Mouse (Mus musculus) heart, adult 2 months (tissue): ENCODE data around the gene Usp42. TPM values are rescaled to one million over a fixed set of nuclear protein-coding genes. Genes with fewer than 3 reads are reported as not detected.
A peak's percentile ranks its signal among the peaks of the same experiment; 100 is the strongest.

Experiments
- DNase-seq, 2 experiments: peaks; one replicate each; pipeline ENCODE4 v3.0.0; 2021
- H3K27ac ChIP-seq: fragments of 200-600 bp; 2 replicates; pipeline ENCODE4 v1.8.1; 2022
- H3K27me3 ChIP-seq: fragments of 200-500 bp; 2 replicates; pipeline ENCODE4 v1.6.1; 2012; ENCODE audit warnings: mild to moderate bottlenecking, low read length, inconsistent platforms, mixed read lengths; ENCODE audit not compliant: control insufficient read depth, insufficient read depth
- H3K36me3 ChIP-seq: fragments of 200-500 bp; 2 replicates; pipeline ENCODE4 v1.6.1; 2012; ENCODE audit warnings: low read length, inconsistent platforms; ENCODE audit not compliant: control insufficient read depth, insufficient read depth
- H3K4me1 ChIP-seq: fragments of 200-500 bp; 2 replicates; pipeline ENCODE4 v1.6.1; 2011; ENCODE audit warnings: low read length; ENCODE audit not compliant: control insufficient read depth, insufficient read depth
- H3K4me3 ChIP-seq: fragments of 200-600 bp; 2 replicates; pipeline ENCODE4 v1.8.1; 2022
- H3K79me2 ChIP-seq: fragments of 200-500 bp; replicated peaks from 2 replicates; pipeline ENCODE4 v1.6.1; 2012; ENCODE audit warnings: mild to moderate bottlenecking, inconsistent platforms, low read length, moderate library complexity, mixed read lengths; ENCODE audit not compliant: control insufficient read depth, insufficient read depth
- H3K9ac ChIP-seq: fragments of 200-500 bp; 2 replicates; pipeline ENCODE4 v1.6.1; 2012; ENCODE audit warnings: low read depth, mild to moderate bottlenecking, control low read depth, inconsistent platforms, low read length, mixed read lengths
- CTCF ChIP-seq: fragments of 200-600 bp; IDR thresholded peaks from 2 replicates; pipeline ENCODE4 v1.8.1; 2022; ENCODE audit warnings: antibody characterized with exemption, mild to moderate bottlenecking, moderate library complexity
- EP300 ChIP-seq: fragments of 200-500 bp; IDR thresholded peaks from 2 replicates; pipeline ENCODE4 v1.6.1; 2011; ENCODE audit warnings: low read depth, low read length, control low read depth; ENCODE audit not compliant: insufficient read depth
- POLR2A ChIP-seq: fragments of 200-500 bp; IDR thresholded peaks from 2 replicates; pipeline ENCODE4 v1.6.1; 2011; ENCODE audit warnings: mild to moderate bottlenecking, low read depth, low read length, control low read depth; ENCODE audit not compliant: insufficient read depth
- WGBS: fragments of 180-500 bp; shearing (Covaris S2); methylation state at CpG from one replicate; pipeline ENCODE4 v1.1.7; 2018; 5-methylcytosine and 5-hydroxymethylcytosine counted together
- intact Hi-C: fragments of 180-260 bp; cut with DNase I; formaldehyde crosslinking; loops from one replicate; pipeline ENCODE4 v1.15.1; 2025
- polyA plus RNA-seq: library from polyadenylated mRNA; depleted of rRNA; stranded (reverse); fragments of >200 nt; gene quantifications from 2 replicates; pipeline ENCODE4 v1.2.3, GENCODE M21; 2012
- total RNA-seq, 2 experiments: library from RNA; stranded (reverse); gene quantifications; 2 replicates each; pipeline ENCODE4 v1.2.3; 2021

Gene Usp42
- total and polyA plus RNA-seq, 3 experiments = 2.5 to 6.2 (median 5.3) TPM

DNA sequence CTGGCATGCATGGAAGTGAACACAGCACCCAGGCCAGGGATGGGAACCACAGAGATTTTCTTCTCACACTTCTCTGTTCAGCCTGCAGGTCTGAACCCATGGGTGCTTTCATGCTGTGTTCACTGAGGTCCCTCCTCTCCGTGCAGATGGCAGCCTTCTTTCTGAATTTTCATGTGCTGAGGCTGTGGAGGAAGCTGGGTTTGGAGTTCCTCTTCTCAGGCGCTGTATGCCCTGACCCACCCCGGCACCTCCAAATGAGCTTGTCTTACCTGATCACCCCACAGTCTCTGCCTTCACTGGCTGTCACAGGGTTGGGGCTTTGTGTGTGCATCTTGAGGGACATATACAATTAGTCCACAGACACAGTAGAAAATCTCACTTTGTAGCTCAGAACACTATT, 44.5 kb downstream of the Usp42 start:
- Histone ChIP-seq H3K27ac (no peak overlapping the region), H3K27me3 (no peaks in the 10 kb centered on the region), H3K4me1 (peaks cover 8% of the 10 kb centered on the region), H3K4me3 (no peak overlapping the region), H3K9ac (no peak overlapping the region), H3K36me3 (no peaks in the 10 kb centered on the region), H3K79me2 (peaks cover 6% of the 10 kb centered on the region)
- intact Hi-C loops = no loop called here
- no peak for DNase-seq
- TF ChIP-seq POLR2A (no peak), EP300 (no peak), CTCF (no peak)
- 92% methylated on average over 3 of the region's 3 CpGs for WGBS

DNA sequence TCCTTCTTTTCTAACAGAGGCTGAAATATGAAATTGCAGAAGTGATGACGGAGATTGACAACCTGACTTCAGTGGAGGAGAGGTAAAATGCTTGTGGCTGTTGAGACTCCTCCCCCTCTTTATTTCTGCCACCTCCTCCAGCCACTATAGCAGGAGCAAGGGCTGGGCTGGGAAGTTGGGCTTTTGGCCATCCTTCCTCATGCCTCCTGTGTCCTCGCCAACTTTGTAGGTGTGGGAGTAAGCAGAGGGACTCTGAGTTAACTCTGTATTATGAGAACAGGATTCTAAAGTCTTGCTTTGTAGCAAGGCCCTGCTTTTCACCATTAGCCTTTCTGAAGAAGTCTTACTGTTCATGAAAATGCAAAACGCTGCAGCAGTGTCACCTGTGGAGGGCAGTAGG, 45.6 kb downstream of the Usp42 start:
- Histone ChIP-seq H3K4me3 (no peak overlapping the region), H3K79me2 (peaks cover 8% of the 10 kb centered on the region), H3K4me1 (peaks cover 10% of the 10 kb centered on the region), H3K36me3 (no peaks in the 10 kb centered on the region), H3K9ac (no peak overlapping the region), H3K27ac (no peak overlapping the region), H3K27me3 (no peaks in the 10 kb centered on the region)
- TF ChIP-seq EP300 = no peak
- TF ChIP-seq POLR2A = no peak
- TF ChIP-seq CTCF = no peak
- intact Hi-C loops = no loop called here
- WGBS = 67% methylated on average over 3 of the region's 3 CpGs
- DNase-seq = no peak

DNA sequence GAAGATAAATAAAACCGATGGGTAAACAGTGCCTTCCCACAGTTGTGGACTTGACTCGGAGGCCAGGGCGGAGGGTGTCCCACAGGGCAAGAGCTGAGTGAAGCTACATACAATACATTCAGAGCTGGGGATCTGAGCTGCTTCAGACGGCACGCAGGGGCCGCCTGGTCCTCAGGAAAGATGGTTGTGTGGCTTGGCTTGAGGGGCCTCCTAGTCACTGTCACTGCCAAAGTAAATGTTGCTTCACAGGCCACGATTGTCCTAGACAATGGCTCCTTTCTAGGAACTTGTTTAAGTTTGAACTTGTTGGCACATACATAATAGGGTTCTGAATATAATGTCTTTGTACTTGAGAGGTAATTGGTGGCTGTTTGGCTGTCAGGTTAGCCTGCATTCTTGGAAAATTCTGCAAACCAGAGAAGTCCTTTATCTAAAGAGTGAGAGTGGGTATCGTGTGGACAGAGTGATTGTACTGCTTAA, 47.1 kb downstream of the Usp42 start:
- 69% methylated on average over 8 of the region's 8 CpGs for WGBS
- H3K79me2 ChIP-seq = peaks cover 8% of the 10 kb centered on the region
- DNase-seq = no peak
- no peaks in the 10 kb centered on the region for H3K36me3 ChIP-seq
- no peak overlapping the region for H3K9ac ChIP-seq
- no peak overlapping the region for H3K4me3 ChIP-seq
- H3K27me3 ChIP-seq = no peaks in the 10 kb centered on the region
- no peak overlapping the region for H3K27ac ChIP-seq
- no peak for TF ChIP-seq CTCF
- TF ChIP-seq EP300 = no peak
- no peak for TF ChIP-seq POLR2A
- intact Hi-C loops = no loop called here
- H3K4me1 ChIP-seq = peaks cover 17% of the 10 kb centered on the region

DNA sequence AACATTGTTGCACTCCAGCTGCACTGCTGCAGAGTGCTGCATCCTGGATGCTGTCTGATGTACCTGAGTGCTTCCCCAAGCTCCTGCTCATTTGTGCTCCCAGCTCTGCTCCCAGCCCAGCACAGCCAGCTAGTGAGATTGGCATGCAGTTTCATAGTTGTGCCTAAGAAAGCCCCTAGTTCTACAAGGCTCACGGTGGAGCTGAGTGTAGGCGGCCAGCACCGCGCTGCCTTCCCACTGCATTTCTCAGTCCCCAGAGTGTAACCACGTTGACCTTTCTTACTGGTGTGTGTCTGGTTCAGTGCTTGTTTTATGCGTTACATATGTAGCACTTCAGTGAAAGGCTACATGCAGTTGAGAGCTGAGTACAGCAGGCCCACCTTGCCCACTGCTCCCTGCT, 48.4 kb downstream of the Usp42 start:
- Histone ChIP-seq H3K4me1 (peaks cover 25% of the 10 kb centered on the region), H3K4me3 (no peak overlapping the region), H3K36me3 (peaks cover 3% of the 10 kb centered on the region; the same call in 1 of the 2 replicates), H3K9ac (no peak overlapping the region), H3K79me2 (peaks cover 8% of the 10 kb centered on the region), H3K27me3 (no peaks in the 10 kb centered on the region), H3K27ac (no peak overlapping the region)
- 56% methylated on average over 6 of the region's 6 CpGs for WGBS
- TF ChIP-seq EP300 (no peak), POLR2A (no peak)
- intact Hi-C loops = no loop called here
- DNase-seq = no peak

DNA sequence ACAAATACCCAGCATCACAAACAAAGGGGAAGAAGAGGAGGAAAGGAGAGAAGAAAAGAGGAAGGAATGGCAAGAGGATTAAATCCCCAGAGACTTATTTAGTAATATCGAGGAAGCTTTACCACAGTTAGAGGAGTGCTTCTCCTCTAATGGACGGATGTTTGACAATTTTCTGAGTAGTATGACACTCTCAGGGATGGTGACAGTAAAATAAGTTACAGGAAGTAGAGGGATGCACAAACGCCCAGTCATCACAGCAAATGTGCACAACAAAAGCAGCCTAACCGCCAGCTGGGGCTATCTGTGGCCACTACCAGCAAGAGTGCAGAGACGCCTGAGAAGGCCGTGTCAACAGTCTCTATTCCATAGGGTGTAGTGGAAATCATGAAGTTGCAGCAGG, 52.4 kb downstream of the Usp42 start:
- H3K36me3 ChIP-seq = peaks cover 10% of the 10 kb centered on the region; the same call in 1 of the 2 replicates
- H3K9ac ChIP-seq = no peak overlapping the region
- intact Hi-C loops = loop anchor here (5.0 kb wide), 1 partner anchor 33 kb away; no protein-coding TSS in a partner anchor
- no peak overlapping the region for H3K4me3 ChIP-seq
- TF ChIP-seq POLR2A (no peak), EP300 (no peak), CTCF (no peak)
- 56% methylated on average over 6 of the region's 6 CpGs for WGBS
- peak overlapping the region; percentile 21; the same call in 1 of the 2 replicates for H3K27ac ChIP-seq
- H3K79me2 ChIP-seq = peaks cover 8% of the 10 kb centered on the region
- no peaks in the 10 kb centered on the region for H3K27me3 ChIP-seq
- H3K4me1 ChIP-seq = peaks cover 44% of the 10 kb centered on the region
- DNase-seq = no peak

DNA sequence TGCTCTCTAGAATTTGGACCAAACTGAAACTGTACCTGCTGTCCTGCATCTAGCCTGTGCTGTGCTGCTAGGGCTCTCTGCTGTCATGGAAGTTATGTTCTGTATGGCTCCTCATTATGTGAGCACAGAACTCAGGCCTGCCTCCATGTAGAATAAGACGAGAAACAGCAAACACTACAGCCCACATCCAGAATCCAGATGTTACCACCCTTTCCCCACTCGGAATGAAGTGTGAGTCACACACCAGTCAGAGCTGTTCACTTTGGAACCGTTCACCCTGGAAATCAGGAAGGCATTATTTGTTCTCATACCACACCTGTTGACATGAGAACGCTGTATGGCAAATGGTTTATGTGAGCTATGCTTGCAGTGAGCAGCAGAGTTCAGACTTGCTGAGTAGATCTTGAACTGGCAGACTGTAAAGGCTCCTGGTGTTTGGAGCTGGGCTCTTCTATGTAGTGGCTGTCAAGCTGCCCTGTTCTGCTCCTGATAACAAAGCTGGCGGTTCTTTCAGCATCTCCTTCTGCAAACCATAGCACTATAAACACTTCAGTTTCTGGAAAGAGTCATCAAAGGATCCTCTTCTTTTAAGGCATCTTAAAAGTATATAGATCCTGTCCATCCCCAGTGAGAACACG, 53.3 kb downstream of the Usp42 start:
- peak in 1 of 2 experiments; percentile 39 for DNase-seq
- Histone ChIP-seq H3K9ac (peak overlapping the region; percentile 16; the same call in 1 of the 2 replicates), H3K79me2 (peaks cover 6% of the 10 kb centered on the region), H3K27me3 (no peaks in the 10 kb centered on the region), H3K36me3 (peaks cover 10% of the 10 kb centered on the region; the same call in 1 of the 2 replicates), H3K4me1 (peaks cover 45% of the 10 kb centered on the region), H3K27ac (peak overlapping the region; percentile 36), H3K4me3 (no peak overlapping the region)
- no peak for TF ChIP-seq EP300
- TF ChIP-seq CTCF = peak; percentile 54
- TF ChIP-seq POLR2A = no peak
- 36% methylated on average over 6 of the region's 6 CpGs for WGBS
- intact Hi-C loops = loop anchor here (5.0 kb wide), 1 partner anchor 34 kb away; no protein-coding TSS in a partner anchor
